Mouse (Mus musculus) c-Kit-positive CD71-negative TER-119-negative erythroid progenitor cells, embryonic 14.5 days (primary cell): ENCODE measurements around the gene Wnt3.
"Not testable (repeated sequence)": the region's sequence is repeated elsewhere in the genome, so short reads cannot be mapped to it uniquely, and the experiment has no call there.

Source experiments
- DNase-seq: peaks from one replicate; pipeline ENCODE4 v3.0.0-alpha.2; 2013; ENCODE audit warnings: low read depth

Gene Wnt3

GRCm38 (mm10) chr11:103773387-103774227 lies at the start of gene Wnt3:
Gene Wnt3, plus strand, starts transcription at chr11:103774150.
- no peak for DNase-seq

GRCm38 (mm10) chr11:103724331-103724771 lies 49.6 kb upstream of the Wnt3 start:
- no peak for DNase-seq

- no peak for DNase-seq
Measured at GRCm38 (mm10) chr11:103729282-103729985, 44.5 kb upstream of the Wnt3 start.

- DNase-seq: no peak
Measured at GRCm38 (mm10) chr11:103731594-103731993, 42.4 kb upstream of the Wnt3 start.

- no peak for DNase-seq
Measured at GRCm38 (mm10) chr11:103732306-103732705, 41.6 kb upstream of the Wnt3 start.

- DNase-seq: no peak
Measured at GRCm38 (mm10) chr11:103733069-103733468, 40.9 kb upstream of the Wnt3 start.

- DNase-seq: no peak
Measured at GRCm38 (mm10) chr11:103733961-103734360, 40.0 kb upstream of the Wnt3 start.

- no peak for DNase-seq
Measured at GRCm38 (mm10) chr11:103734411-103735045, 39.4 kb upstream of the Wnt3 start.

- DNase-seq: no peak
Measured at GRCm38 (mm10) chr11:103735046-103735781, 38.7 kb upstream of the Wnt3 start.

GRCm38 (mm10) chr11:103749306-103750089 lies 24.5 kb upstream of the Wnt3 start, which contains the start of gene Wnt9b:
Gene Wnt9b, minus strand, starts transcription at chr11:103749821.
- peak; percentile 19 for DNase-seq

- no peak for DNase-seq
Measured at GRCm38 (mm10) chr11:103750612-103751011, 23.3 kb upstream of the Wnt3 start.

- DNase-seq: no peak
Measured at GRCm38 (mm10) chr11:103758054-103758453, 15.9 kb upstream of the Wnt3 start.

- DNase-seq: peak; percentile 56
Measured at GRCm38 (mm10) chr11:103758706-103759105, 15.2 kb upstream of the Wnt3 start.

GRCm38 (mm10) chr11:103760101-103760500 lies 13.8 kb upstream of the Wnt3 start:
- no peak for DNase-seq

- DNase-seq: not testable (repeated sequence)
Measured at GRCm38 (mm10) chr11:103760891-103761290, 13.1 kb upstream of the Wnt3 start.

- peak; percentile 45 for DNase-seq
Measured at GRCm38 (mm10) chr11:103763410-103764163, 10.4 kb upstream of the Wnt3 start.

- no peak for DNase-seq
Measured at GRCm38 (mm10) chr11:103764601-103765000, 9.3 kb upstream of the Wnt3 start.

GRCm38 (mm10) chr11:103765556-103766011 lies 8.4 kb upstream of the Wnt3 start:
- no peak for DNase-seq

GRCm38 (mm10) chr11:103771160-103771817 lies 2.7 kb upstream of the Wnt3 start:
- DNase-seq: no peak
